Mouse (Mus musculus) bone marrow macrophage, adult 2 months (primary cell): ENCODE results near the gene Shbg. TPM values are rescaled to one million over a fixed set of nuclear protein-coding genes. Genes with fewer than 3 reads are reported as not detected.
"Not testable (repeated sequence)": the region's sequence is repeated elsewhere in the genome, so short reads cannot be mapped to it uniquely, and the experiment has no call there.

Experiments
- H3K27ac ChIP-seq: 2 replicates; pipeline ENCODE4 v1.5.1; 2012; ENCODE audit warnings: low read depth, low read length; ENCODE audit not compliant: insufficient read depth
- H3K4me1 ChIP-seq: 2 replicates; pipeline ENCODE4 v1.6.1; 2012; ENCODE audit warnings: low read length; ENCODE audit not compliant: control insufficient read depth, insufficient read depth
- H3K4me3 ChIP-seq: 2 replicates; pipeline ENCODE4 v1.5.1; 2012; ENCODE audit warnings: mild to moderate bottlenecking, low read length, moderate library complexity; ENCODE audit not compliant: insufficient read depth
- CTCF ChIP-seq: IDR thresholded peaks from 2 replicates; pipeline ENCODE4 v1.5.1; 2012; ENCODE audit warnings: low read depth, mild to moderate bottlenecking, low read length, moderate library complexity
- POLR2A ChIP-seq: IDR thresholded peaks from 2 replicates; pipeline ENCODE4 v1.6.1; 2012; ENCODE audit warnings: mild to moderate bottlenecking, low read depth, low read length, borderline replicate concordance
- polyA plus RNA-seq: library from polyadenylated mRNA; stranded (reverse); fragments of >200 nt; gene quantifications from 2 replicates; pipeline ENCODE4 v1.2.4, GENCODE M21; 2012; ENCODE audit not compliant: missing spikeins, insufficient read depth, insufficient read length

The Shbg gene
- polyA plus RNA-seq, 1 experiment, result not detected

DNA sequence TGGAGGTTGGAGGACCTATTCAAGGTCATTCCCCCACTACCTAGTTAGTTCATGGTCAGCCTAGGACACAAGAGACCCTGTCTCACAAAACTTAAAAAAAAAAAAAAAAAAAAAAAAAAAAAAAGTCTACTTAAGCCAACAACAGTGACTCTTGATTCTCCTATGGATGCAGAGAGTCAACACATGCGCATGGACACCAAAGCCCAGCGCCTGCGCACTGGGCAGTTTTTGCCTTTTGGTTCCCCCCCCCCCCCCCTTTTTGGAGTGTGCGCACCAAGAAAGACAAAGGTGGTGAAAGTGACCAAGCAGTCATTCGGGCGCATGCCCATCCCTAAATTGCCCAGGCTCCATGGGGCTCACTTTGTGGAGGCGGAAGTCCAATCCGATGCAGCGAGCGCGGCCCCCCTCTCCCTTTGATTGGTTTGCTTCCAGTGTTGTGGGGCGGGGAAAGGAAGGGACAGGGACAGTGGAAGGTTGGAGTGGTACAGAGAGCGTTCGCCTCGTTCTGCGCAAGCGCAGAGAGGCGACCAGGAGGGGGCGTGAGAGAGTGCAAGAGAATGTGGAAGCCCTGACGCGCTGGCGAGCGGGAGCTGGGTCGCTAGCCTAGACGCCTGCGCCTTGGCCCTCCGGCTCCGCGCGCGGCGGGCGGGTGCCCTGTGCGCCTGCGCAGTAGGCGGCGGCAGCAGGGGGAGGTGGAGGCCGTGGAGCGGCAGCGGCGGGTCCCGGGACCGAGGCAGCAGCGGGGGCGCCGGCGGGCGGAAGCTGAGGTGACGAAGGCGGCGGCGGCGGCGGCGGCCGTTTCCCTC lies 14.8 kb upstream of the Shbg start, which contains the start of gene Fxr2:
Fxr2 (plus strand) TSS at position 707 of the 806 bp plus-strand sequence.
- peak within 1 kb of the TSS; percentile 74 for H3K4me3 ChIP-seq
- no peak for TF ChIP-seq CTCF
- no peak for TF ChIP-seq POLR2A
- H3K4me1 ChIP-seq, result peaks cover 16% of the 10 kb centered on the region
- peak within 1 kb of the TSS; percentile 67 for H3K27ac ChIP-seq

DNA sequence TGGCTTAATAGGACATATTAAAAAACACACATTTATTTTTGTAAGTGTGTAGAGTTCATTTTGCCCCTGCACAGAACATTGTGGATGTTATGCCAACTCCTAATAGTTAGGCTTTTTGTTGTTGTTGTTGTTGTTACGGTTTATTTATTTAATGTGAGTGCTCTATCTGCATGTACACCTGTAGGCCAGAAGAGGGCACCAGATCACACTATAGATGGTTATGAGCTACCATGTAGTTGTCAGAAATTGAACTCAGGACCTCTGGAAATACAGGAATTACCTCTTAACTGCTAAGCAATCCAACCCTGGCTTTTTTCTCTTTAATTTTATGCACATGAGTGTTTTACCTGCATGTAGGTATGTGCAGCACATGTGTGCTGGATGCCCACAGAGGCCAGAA lies 12.1 kb upstream of the Shbg start:
- Histone ChIP-seq H3K4me3 (no peak overlapping the region), H3K4me1 (peaks cover 13% of the 10 kb centered on the region), H3K27ac (no peak overlapping the region)
- no peak for TF ChIP-seq POLR2A

DNA sequence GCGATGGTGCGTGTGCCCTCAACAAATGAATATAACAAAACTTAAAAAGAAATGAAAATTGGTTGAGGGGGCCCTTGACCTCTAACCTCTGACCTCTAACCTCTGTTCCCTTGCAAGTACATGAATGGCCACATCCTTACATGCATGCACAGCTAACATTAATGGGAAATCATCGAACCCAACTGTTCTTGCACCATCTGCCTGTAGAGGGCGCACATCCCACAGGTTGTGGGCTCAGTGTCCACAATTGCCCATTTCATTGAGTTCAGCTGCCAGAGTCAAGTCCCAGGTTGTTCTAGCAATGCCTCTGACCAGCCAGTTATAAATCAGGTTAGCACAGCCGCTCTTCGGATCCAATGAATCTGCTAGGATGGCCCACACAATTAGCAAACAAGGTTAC lies 10.6 kb upstream of the Shbg start:
- H3K4me1 ChIP-seq, result peaks cover 11% of the 10 kb centered on the region
- no peak overlapping the region for H3K27ac ChIP-seq
- H3K4me3 ChIP-seq, result no peak overlapping the region
- peak; percentile 93 for TF ChIP-seq CTCF
- TF ChIP-seq POLR2A, result no peak

DNA sequence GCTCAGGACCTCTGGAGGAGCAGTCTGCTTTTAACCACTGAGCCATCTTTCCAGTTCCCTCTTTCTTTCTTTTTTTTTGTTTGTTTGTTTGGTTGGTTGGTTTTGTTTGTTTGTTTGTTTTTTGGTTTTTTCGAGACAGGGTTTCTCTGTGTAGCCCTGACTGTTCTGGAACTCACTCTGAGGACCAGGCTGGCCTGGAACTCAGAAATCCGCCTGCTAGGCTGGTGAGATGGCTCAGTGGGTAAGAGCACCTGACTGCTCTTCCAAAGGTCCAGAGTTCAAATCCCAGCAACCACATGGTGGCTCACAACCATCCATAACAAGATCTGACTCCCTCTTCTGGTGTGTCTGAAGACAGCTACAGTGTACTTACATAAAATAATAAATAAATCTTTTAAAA lies 6.6 kb upstream of the Shbg start:
- H3K4me3 ChIP-seq, H3K4me1 ChIP-seq, H3K27ac ChIP-seq: not testable (repeated sequence)

DNA sequence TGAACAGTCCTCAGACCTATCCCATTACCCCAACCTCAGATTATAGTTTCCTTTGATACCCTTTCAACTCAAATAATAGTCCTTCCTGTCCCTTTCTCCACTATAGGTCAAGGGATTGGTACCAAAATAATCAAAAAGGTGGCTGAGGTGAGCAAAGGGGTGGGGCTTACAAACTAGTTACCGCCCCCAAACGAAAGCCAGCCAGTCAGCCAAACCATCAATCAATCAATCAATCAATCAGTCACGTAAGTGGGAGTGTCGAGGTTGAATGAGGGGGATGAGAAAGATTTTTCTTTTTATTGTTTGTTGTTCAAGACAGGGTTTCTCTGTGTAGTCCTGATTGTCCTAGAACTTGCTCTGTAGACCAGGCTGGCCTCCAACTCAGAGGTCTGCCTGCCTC lies 5.3 kb upstream of the Shbg start:
- peaks cover 3% of the 10 kb centered on the region for H3K4me1 ChIP-seq
- no peak for TF ChIP-seq CTCF
- no peak for TF ChIP-seq POLR2A
- no peak overlapping the region for H3K27ac ChIP-seq
- no peak overlapping the region for H3K4me3 ChIP-seq

DNA sequence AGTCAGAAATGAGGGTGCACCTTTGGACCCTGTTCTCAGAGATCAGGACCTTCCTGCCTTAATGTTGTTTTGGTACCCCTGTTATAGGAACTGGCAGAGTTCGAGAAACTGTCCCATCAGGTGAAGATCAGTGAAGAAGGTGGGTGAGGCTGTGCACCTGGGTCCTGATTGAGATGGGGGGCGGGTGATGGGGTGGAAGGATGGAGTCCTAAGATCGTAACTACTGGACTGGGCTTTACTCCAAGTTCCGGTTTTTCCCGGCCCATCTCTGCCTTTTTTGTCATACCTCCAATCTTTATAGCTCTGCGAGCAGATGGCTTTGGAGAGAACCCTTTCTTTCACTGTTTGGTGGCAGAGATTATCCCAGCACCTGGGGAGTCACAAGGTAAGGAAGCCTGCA lies 4.7 kb upstream of the Shbg start:
- peak overlapping the region; percentile 65 for H3K4me3 ChIP-seq
- TF ChIP-seq POLR2A, result no peak
- TF ChIP-seq CTCF, result no peak
- H3K27ac ChIP-seq, result no peak overlapping the region
- peaks cover 3% of the 10 kb centered on the region for H3K4me1 ChIP-seq

DNA sequence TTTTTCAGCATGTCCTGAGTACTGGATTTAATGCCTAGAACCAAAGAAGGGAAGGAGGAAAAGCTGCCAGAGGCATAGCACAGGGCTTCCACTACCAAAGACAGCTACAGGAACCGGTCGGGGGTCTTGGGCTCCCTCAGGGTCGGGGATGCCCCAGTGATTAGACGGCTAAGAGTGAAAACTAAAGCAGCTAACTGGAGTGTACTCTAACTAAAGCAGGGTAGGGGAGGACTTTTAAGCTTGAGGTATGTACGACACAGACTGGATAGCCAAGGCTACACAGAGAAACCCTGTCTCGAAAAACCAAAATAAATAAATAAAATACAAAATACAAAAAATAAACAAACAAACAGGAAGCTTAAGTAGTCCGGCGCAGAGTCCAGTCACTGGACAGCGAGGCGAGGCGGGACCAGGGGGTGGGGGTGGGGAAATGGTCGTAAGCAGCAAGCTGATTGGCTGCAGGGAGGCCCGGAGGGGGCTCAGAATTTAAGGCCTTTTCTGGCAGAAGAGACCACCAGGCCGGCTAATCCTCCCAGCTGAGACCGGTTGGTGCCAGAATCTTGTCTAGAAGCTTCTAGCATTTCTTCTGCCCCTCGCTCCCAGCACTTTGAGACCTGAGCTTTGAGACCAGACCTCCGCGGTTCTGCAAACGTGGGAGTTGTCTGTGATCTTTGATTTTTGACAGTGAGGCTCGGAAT lies 4.0 kb upstream of the Shbg start, which contains the start of gene Sat2:
Sat2 (plus strand) TSS at position 454 of the 698 bp plus-strand sequence.
- TF ChIP-seq POLR2A (no peak), CTCF (no peak)

DNA sequence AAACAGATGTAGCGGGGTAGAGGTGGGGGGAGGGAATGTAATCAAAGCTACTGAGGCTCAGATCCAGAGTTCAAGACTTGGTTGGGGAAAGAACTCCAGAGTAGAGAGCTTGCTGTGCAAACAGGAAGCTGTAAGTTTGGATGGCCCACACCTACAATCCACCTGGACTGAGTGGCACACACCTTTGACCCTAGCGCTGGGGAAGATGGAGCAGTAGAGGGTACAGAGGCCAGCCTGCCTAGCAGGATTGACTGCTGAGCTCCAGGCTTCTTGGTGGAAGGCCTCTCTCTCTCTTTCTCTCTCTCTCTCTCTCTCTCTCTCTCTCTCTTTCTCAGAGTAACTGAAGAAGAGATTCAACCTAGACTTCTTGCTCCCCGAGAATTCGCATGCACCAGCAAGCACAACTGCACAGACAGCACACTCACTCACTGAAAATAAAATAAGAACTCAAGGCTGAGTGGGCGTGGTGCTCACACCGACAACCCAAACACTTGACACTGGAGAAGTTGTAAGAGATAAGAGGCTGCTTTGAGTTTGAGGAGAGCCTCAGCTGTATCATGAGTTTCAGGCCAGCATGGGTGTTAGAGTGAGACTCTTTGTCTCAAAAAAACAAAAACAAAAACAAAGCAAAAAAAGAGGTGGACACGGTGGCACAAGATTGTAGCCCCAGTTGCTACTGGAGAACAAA lies 2.8 kb upstream of the Shbg start:
- H3K27ac ChIP-seq, result no peak overlapping the region
- H3K4me3 ChIP-seq, result no peak overlapping the region
- no peak for TF ChIP-seq CTCF
- TF ChIP-seq POLR2A, result no peak
- peaks cover 3% of the 10 kb centered on the region for H3K4me1 ChIP-seq

More for the DNA sequence above, 4.0 kb upstream of the Shbg start, which contains the start of gene Sat2:
- H3K27ac ChIP-seq, result no peak within 1 kb of the TSS
- H3K4me1 ChIP-seq, result peaks cover 3% of the 10 kb centered on the region
- H3K4me3 ChIP-seq, result peak within 1 kb of the TSS; percentile 65

DNA sequence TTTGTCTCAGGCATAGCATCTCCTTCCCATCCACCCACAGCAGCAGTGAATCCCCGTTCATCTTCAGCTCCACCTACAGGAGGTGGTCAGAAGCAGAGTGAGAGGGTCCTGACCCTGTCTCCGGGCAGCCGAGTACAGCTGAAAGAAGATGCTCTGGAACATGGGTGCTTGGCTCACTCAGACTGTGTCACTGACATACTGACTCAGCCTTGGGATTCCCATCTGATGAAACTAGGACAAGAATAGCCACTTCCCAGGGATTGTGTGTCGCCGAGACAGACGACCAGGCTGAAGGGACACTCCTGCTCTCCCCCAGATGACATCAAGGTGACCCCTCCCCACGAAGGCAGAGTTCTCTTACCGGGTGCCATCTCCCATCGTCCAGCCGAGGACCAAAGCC lies 924 bp downstream of the Shbg start:
- Histone ChIP-seq H3K4me1 (peaks cover 3% of the 10 kb centered on the region), H3K27ac (no peak overlapping the region), H3K4me3 (no peak overlapping the region)
- TF ChIP-seq CTCF, result no peak
- TF ChIP-seq POLR2A, result no peak

DNA sequence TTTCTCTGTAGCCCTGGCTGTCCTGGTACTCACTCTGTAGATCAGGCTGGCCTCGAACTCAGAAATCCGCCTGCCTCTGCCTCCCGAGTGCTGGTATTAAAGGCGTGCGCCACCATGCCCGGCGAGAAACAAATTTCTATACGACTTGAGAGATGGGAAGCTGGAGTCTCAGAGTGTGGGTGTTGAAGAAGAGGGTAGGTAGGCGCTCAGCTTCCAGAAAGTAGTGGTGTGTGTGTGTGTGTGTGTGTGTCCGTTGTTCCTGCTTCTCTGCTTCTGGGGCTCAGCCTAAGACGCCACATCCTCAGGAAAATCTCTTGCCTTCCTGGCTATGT lies 3.5 kb downstream of the Shbg start:
- H3K4me3 ChIP-seq, H3K27ac ChIP-seq, H3K4me1 ChIP-seq: not testable (repeated sequence)
